Mouse (Mus musculus) adrenal gland, adult 10 weeks (tissue): Measurements from ENCODE around the gene Fan1. TPM values are rescaled to one million over a fixed set of nuclear protein-coding genes. Genes with fewer than 3 reads are reported as not detected.

ENCODE experiments used
- polyA plus RNA-seq: library from polyadenylated mRNA; stranded (reverse); fragments of 350-450 nt; fragmentation: Illumina TruSeq; extraction: RNeasy Lipid Tissue Mini Kit (QIAGEN cat#74804); gene quantifications from one replicate; pipeline ENCODE4 v1.2.3, GENCODE M21; 2014; ENCODE audit warnings: low read depth, low replicate concordance

Gene Fan1
- polyA plus RNA-seq = 6.8 TPM

GRCm38 (mm10) chr7:64373830-64374562, at the start of gene Fan1:
TSS of gene Fan1 (minus strand) at chr7:64374095.

GRCm38 (mm10) chr7:64392122-64392818, 18.4 kb upstream of the Fan1 start, which contains the start of the genes Mphosph10 and Mcee:
TSS of gene Mphosph10 (minus strand) at chr7:64392268.
TSS of gene Mcee (plus strand) at chr7:64392607.

Other genes starting within 250 kb of the Fan1 start
- not detected for gene Trpm1, start 220.3 kb downstream of the Fan1 start, polyA plus RNA-seq
- 31.3 TPM for gene Mtmr10, start 86.4 kb downstream of the Fan1 start, polyA plus RNA-seq
- gene Mphosph10, start 18.2 kb upstream of the Fan1 start, polyA plus RNA-seq = 77.6 TPM
- 191 TPM for gene Mcee, start 18.5 kb upstream of the Fan1 start, polyA plus RNA-seq
- not detected for gene Apba2, start 127.6 kb upstream of the Fan1 start, polyA plus RNA-seq